Mouse (Mus musculus) lung, postnatal 10 days (tissue): ENCODE data around the gene Hoxb9.
A peak's percentile ranks its signal among the peaks of the same experiment; 100 is the strongest.

Source experiments
- DNase-seq: peaks from one replicate; pipeline ENCODE4 v3.0.0; 2021

Hoxb9 gene

DNA sequence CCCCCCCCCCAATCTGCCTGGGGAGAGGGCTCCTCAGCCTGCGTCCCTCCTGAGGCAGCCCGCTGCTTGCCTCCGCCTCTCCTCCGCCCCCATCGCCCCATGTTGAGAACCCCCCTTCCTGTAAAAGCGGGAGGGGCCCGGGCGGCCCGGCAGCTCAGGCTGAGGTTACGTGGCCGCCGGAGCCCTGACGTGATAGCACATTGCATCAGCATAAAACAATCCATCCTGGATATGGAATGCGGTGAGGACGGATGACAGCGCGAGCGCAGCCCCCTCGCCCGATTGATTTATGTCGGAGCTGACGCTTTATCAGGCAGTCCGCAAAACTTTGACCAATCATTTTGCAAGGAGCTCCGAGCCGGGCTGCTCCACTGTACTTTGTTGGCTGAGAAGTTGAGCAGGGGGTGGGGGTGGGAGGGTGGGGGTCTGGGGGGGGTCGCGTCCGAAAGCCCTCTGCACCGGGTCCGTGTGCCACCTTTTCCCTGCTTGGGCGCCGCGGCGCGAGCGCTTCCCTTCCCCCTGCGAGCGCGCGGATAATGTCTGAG is at the start of gene Hoxb9:
Gene Hoxb9, plus strand, starts transcription at position 462 of the 545 bp plus-strand sequence.
- DNase-seq: no peak

DNA sequence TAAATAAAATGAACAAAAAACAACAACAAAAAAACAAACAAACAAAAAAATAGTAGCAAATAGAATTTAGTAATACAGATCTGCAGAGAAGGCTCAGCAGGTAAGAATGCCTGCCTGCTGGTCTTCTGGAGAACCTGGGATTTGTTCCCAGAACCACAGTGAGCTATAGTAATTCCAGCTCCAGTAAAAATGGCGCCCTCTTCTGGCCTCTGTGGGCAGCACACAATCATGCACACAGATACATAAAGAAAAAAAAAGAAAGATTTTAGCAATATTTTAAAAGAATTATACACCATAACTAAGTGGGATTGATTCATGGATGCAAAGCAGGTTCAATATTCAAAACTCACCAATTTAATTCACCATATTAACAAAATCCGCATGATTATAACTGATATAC is 47.4 kb upstream of the Hoxb9 start:
- DNase-seq: no peak

DNA sequence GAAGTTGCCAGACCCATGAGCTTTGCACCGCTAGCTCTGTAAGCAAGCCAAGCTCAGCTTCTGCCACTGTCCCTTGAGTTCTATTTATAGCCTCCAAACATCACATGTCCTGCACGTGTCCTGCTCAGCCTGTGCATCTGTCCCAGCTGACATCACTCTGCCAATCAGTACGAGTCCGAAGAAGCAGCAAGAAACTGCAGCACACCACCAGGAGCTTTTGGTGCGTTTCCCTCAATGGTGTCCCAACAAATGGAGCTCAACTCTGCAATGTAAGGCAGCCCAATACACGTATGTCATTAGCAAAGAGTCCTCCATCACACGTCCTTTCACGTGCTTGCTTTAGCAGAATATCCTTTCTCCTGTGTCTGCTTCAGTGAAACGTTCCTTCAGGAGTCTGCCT is 43.6 kb upstream of the Hoxb9 start:
- no peak for DNase-seq

DNA sequence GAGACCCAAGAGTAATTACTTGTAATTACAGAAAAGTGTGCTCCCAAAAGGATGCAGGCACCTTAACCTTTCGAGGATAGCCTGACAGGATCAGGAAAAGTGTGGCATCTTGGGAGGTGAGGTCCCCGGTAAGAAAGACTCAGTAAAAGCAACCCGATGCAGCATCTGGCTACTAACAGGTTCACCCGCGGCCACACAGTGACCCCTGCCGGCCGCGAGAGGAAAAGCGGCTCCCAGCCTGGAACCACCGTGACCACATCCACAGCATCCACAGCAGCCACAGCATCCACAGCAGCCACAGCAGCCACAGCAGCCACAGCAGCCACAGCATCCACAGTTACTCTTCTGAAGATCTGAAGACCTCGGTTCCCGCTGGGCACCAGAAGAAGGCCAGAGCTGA is 36.4 kb upstream of the Hoxb9 start:
- DNase-seq: peak; percentile 58

DNA sequence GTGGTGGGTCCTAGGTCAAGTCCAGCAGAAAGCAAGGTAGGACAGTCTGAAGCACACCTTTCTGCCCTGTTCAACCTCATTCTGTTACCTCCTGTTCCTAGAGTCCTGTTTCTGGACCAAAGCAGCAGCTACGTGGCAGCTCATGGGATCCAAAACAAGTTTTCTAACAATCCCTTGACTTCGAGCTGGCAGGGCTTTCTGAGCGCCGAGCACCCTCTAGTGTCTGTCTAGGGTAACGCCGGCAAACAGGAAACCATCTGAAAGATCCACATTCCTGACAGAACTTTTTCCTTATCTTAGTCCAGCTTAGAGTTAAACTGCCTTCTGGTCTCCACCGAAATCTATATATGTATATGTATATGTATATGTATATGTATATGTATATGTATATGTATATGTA is 31.0 kb upstream of the Hoxb9 start:
- peak; percentile 69 for DNase-seq

DNA sequence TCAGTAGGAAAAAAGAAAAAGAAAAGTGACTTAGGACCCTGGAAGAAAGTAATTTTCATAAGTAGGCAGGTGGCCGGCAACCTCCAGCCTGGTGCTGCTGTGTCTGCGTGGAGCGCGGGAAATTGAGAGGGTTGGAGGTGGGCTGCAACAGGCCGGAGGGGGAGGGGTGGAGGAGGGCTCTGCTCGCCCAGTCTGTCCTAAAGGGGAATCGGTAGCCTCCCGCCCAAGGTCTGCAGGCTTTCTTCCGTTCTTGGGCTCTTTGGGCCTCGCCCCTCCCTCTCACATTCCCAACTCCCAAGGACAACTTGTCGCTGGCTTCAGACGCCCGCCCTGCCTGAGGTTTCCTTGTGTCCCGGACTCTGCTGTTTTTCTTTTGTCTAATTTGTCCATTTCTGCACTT is 20.4 kb upstream of the Hoxb9 start:
- DNase-seq: no peak

DNA sequence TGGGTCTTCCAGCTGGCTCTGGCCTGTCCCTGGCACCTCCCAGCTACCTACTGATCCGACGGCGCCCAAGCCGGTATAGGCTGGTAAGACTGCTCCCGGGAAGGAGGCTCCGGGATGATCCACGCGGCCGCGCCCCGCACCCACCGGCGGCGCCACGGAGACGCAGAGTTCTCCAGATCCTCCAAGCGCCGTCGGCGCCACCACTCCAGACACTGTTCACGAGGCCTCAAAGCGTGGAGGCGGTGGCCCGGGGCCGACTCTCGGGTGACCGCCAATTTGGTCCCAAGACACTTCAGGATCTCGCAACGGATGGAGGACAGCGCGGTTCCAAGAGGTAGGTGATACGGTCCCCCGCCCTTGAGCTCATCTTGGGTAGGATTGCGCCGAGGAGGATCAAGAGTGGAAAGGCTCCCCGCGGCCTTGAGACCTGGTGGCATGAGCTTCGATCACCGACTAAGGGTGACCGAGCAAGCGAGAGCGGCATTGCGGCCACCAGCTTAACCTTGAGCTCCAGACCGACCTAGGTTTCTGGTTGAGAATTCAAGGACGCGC is 19.7 kb upstream of the Hoxb9 start:
- DNase-seq: no peak

DNA sequence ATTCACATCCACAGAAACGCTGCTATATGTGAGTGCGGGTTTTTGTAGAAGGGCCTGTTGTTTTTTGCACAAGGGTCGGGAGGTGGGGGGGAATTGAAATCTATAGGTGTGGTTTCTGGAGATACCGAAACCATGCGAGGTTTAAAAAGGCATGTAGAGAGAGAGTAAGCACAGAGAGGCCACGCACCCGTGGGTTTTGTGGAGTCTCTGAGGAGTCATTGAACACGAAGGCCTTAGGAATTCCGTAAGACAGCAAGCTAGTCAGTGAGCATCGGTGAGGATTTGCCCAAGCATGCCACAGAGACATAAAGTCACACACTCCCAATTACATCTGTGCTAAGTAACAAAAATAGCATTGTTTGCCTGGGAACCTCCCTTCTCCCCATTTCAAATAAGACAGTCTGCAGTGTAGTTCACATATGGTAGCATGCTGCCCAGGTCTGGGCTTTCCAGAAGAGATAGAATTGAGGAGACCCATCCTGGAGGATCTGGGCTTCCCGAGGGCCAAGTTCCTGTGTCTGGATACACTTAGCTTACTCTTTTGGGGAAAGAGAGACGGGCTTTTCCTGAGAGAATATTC is 18.6 kb upstream of the Hoxb9 start:
- DNase-seq: no peak

DNA sequence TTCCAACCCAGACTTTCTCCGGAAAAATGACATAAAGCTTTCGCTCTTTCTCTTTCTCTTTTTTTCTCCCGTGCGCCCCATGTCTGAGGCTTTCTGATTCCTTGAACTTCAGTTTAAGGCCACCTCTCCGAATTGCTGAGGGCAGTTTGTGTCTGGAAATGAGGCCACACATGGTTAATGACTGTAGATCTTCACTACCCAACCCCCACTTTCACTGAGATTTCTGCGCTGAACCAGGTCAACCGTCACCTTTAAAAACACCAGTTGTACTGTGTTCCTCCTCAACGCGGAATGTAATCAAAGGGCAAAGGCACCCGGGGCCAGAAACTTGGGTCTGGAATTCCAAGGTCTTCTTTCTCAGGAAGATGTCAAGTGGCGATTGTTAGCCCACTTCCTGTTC is 17.0 kb upstream of the Hoxb9 start:
- DNase-seq: no peak

DNA sequence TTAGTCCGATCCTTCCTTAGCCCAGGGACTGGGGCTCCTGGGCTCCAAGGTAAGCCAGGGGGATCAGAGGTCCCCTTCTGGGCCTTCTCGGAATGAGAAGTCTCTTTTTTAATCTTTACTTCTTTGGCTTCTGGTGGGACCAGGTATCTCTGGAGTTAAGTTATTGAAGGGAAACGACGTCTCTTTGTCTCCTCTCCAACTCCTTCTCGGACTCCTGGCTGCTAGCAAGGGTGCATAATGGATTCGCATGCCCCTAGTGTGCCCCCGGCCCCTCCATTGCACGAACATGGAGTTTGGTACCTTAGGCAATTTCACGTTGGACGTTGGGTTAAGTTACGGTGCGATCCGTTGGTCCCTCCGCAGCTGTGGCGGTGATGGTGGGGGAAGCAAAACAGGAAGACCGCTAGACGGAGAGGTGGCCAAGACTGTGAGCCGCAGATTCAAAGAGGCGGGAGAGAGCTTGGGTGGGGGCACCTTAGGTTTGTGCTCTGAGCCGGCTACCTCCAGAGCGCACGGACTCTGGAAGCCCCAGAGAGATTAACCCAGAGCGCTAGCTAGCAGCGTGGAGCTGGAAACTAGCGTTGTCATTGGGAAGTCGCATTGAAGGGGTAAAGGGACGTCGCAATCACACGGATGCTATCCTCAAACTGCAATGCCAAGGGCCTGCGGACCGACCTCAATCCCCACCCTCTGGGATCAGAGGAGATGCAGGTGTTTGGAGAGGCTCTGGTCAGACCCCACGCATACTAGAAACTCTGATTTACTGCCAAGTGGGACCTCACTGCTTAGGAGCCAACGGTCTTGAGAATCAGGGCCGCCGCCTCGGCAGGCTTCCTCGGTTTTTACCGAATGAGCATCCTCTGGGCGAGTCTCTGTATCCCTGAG is 15.9 kb upstream of the Hoxb9 start:
- DNase-seq: no peak

DNA sequence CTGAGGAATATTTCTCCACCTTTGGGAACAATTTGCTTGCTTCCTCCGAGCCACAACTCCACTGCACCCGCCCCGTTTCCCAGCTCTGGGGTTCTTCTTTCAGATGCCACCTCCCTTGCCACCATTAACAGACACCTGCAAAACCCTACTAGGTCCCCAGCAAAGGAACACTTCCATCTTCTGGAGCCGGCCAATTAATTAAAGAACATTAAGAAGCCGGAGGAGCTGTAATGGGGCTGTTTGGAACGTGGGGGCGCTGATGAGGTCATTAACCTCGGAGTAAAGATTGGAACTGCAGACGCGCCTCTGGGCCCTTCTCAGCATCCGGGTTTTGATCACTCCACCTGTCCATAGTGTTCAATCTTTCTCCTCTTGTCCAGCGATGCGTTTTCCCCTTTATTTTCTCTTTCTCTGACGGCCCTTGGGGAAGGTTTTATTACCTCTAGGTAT is 15.2 kb upstream of the Hoxb9 start:
- no peak for DNase-seq

DNA sequence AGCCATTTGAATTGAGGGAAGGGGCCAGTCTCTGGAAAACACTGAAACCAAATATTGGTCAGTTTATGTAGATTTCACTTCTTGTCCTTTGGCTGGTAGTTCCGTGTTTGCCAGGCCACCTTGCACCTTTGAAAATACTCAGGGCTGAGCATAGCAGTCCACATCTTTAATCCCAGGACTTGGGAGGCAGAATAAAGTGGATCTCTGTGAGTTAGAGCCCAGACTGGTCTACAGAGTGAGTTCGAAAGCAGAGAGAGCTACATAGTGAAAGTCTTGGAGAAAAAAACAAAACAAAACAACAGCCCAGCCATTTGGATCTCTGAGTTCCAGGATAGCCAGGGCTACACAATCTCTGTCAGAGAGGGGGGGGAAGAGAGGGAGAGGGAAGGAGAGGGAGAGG is 14.1 kb upstream of the Hoxb9 start:
- DNase-seq: no peak

DNA sequence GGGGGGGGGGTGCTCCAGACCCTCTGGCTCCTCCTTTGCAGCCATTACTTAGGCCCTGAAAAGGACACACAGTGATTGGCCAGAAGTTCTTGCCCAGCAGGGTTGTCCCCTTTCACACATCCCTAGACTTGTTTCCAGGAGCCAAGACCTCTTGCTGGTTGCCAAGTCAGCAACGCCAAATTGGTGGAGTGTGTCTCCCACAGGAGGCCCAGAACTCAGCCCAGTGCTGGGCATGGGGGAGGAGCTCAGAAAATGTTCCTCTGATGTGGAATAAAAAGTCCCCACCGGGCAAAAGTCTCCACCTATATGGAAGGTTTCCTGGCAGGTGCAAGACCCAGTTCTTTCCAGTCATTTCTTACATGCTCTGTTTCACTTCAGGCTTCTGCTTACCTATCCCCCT is 12.2 kb upstream of the Hoxb9 start:
- DNase-seq: no peak

DNA sequence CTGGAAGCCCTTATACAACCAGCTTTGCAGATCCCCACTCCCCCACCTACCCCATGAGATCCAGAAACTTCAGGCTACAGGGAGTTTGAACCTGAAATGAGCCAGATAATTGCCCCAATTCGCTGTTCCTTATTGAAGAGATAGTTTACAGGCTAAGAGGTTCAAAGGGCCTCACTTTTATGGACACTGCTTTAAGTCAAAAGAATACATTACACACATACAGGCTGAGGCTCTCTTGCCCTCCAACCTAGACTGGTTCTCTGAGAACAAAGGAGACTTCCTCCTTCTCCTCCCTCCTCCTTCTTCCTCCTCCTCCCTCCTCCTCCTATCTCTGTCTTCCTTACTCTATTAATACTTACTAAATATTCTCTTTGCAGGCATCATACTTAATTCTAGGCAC is 11.7 kb upstream of the Hoxb9 start:
- DNase-seq: no peak

DNA sequence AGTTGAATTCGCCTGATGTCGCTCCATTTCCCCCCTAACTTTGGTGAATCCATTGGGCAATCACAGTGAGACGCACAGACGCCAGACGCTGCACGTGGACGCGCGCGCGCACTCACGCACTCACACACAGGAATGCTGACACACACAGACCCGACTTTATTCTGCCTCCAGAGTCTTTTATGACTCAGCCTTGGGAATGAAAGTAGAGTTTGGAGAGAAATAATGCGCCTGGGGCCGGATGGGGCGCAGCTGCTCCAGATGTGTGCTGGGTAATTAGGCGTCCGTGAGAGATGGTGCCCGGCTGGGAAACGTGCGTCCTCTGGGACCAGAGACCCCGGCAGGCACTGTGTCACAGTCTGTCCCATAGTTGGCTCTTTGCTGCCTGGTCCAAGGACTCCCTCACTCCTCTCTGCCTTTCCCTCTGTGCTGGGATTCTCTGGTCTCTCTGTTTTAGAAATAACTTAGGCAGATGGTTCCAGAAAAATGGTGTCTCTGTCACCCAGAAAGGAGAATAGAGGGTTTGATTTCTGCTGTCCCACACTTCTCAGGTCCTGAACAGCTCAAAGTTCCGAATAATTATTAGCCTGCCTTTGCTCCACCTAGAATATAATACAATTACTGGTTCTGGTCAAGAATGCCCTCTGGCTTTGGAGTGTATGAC is 10.8 kb upstream of the Hoxb9 start:
- DNase-seq: peak; percentile 45

DNA sequence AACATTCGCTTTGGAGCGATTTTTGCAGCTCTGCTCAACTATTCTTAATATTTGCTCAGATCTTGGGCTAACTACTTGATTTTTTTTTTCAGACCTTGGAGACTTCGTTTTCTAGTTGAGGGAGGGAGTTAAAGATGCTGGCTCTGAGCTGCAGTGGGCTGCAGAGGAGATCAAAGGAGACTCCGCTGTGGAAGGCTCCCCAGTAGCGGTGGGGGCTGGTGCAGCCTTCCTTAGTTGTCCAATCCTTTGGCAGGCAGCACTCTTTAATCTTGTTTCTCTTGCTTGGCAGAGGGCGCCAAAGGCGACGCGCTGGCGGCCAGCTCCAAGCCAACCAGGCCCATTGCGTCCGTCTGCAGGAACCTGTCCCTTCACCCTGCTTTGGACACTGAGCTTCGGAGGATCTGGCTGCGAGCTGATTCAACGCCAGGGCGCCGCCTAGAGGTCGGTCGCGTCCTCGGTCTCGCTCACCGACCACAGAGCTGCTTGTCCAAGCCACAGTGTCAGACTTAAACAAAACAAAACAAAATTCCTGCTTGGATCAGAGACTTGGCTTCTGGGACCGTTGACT is 9.8 kb upstream of the Hoxb9 start:
- DNase-seq: peak; percentile 84

DNA sequence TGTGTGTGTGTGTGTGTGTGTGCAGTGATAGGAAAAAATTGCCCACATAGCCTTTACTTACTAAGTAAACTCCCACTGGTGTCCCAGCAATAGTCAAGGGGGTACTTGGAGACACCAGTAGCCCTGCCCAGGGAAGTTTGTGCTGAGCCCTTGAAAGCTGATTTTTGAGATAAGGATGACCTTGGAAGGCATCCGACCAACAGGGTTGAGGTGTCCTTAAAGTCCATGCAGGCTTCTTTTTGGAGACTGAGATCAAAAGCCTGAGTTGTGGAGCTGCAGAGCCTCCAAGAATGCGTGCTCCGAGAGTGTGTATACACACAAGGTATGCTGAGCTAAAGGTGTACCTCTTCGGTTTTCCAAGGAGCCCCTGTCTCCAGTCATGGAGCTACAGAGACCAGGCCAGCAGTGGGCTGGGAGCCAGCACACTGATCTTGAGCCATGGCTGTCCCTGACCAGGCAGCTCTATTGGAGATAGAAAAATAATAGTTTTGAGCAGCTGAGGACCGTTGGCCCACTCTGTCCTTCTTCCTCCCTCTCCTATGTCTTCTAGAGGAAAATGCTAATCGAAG is 8.9 kb upstream of the Hoxb9 start:
- no peak for DNase-seq

DNA sequence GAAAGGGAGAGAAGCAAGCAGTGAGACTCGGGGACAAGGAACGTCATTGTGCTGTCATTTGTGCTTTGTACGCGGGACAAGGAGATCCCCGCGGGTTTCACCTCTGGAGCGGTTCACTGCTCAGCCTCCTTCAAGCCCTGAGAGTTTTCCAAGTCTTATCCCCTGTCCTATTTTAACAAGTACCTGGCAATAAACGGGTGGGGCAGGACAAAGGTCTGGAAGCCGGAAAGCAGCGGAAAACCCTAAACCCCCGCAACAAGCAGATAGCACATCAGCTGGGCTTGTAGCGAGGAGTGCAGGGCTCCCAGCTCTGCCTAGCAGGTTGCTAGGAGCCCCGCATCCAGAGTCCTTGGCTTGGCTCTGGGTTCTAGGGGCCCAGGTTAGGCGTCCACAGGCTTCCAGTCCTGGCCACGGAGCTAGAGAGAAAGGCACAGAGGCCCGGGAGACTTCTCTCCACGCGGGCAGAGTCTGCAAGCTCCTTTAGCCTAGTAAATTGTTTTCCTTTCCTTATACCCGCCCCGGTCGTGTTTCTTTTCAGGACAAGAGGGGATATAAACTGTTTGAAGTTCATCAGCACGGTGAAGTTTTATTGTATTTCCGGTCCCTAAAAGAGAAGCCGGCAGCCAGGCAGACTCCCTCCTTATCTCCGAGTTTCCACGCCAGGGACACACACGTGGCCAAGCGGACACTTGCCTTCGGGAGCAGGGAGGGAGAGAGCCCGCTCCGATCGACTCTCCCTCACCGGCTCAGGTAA is 7.4 kb upstream of the Hoxb9 start:
- no peak for DNase-seq

DNA sequence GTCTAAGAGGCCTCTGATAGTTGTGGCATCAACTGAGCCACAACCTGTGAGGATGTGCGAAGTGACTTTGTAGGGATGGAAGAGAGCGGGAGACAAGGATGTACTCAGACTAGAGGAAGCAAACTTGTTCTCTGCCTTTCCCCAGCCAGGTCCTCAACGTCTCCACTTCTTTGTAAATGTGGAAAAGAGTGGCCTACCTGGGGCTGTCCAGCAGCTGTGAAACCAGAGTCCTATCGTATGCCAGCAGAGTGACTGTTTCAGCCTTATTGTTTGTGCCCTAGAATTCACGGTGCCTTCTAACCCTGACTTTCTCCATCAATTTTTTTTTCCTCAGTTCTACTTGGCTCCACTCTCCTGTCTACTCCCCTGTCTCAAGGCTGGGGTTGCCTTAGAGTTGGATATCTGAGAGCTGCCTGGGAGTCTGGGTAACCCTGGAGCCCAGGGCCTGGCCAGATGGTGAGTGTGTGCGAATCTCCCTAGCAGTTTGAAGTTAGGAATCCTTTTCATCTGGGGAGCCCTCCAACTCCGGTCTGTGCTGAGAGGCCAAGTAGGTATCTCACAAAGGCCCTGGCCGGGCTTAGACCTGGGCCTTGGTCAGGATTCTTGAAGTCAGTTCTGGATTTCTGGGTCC is 6.8 kb upstream of the Hoxb9 start:
- no peak for DNase-seq

DNA sequence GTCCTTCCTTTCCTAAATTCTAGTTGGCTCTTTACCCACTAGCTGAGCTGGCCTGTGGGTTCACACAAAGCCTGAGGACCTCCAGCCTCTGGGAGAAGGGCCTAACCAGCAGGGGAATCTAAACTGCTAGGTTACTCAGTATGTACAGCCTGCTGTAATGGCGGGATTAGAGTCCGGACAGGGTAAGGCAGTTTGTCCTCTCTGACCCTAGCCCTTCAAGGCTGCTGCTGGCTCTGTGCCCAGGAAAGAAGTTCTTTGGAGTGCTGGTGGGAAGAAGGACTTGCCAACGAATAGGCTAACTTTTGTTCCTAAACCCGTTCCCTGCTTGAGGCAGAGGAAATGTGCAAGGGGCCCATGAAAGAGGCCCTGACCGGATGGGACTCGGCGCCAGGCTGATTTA is 5.3 kb upstream of the Hoxb9 start:
- no peak for DNase-seq
